Mouse (Mus musculus) forebrain, embryonic 14.5 days (tissue): Measurements from ENCODE around the gene Fer. TPM values are rescaled to one million over a fixed set of nuclear protein-coding genes. Genes with fewer than 3 reads are reported as not detected.

Source experiments
- ATAC-seq: fragments of 200-750 bp; cut with Nextera tagmentation; 2 replicates; pipeline ENCODE4 v1.8.0; 2017; ENCODE audit warnings: mild to moderate bottlenecking, moderate library complexity
- DNase-seq: peaks from one replicate; pipeline ENCODE4 v3.0.0-alpha.2; 2015; ENCODE audit warnings: low spot score
- H3K27ac ChIP-seq: fragments of 300-500 bp; sonication (generic); 2 replicates; pipeline ENCODE4 v1.5.1; 2014; ENCODE audit warnings: low read depth, mild to moderate bottlenecking, control low read depth, low read length, moderate library complexity
- H3K27me3 ChIP-seq: fragments of 300-500 bp; sonication (generic); replicated peaks from 2 replicates; pipeline ENCODE4 v1.6.1; 2014; ENCODE audit warnings: low read length, control low read depth, mixed read lengths; ENCODE audit not compliant: control insufficient read depth, insufficient read depth
- H3K36me3 ChIP-seq: fragments of 300-500 bp; sonication (generic); 2 replicates; pipeline ENCODE4 v1.6.1; 2014; ENCODE audit warnings: low read length, control low read depth; ENCODE audit not compliant: control insufficient read depth, insufficient read depth
- H3K4me1 ChIP-seq: fragments of 300-500 bp; sonication (generic); 2 replicates; pipeline ENCODE4 v1.6.1; 2014; ENCODE audit warnings: antibody characterized with exemption, low read length, control low read depth; ENCODE audit not compliant: control insufficient read depth, insufficient read depth
- H3K4me2 ChIP-seq: fragments of 300-500 bp; sonication (generic); 2 replicates; pipeline ENCODE4 v1.6.1; 2014; ENCODE audit warnings: mild to moderate bottlenecking, control low read depth, low read length
- H3K4me3 ChIP-seq: fragments of 300-500 bp; sonication (generic); 2 replicates; pipeline ENCODE4 v1.5.1; 2014; ENCODE audit warnings: low read depth, low read length, control low read depth
- H3K9ac ChIP-seq: fragments of 300-500 bp; sonication (generic); 2 replicates; pipeline ENCODE4 v1.6.1; 2014; ENCODE audit warnings: mild to moderate bottlenecking, low read length, control low read depth, moderate library complexity
- H3K9me3 ChIP-seq: fragments of 300-500 bp; sonication (generic); replicated peaks from 2 replicates; pipeline ENCODE4 v1.6.1; 2016; ENCODE audit warnings: low read length, control low read depth, mixed read lengths; ENCODE audit not compliant: control insufficient read depth
- WGBS: fragments of 180-500 bp; shearing (Covaris S2); extraction: QIAGEN DNeasy Blood & Tissue Kit; methylation state at CpG from one replicate; pipeline ENCODE4 v1.1.7; 2014; 5-methylcytosine and 5-hydroxymethylcytosine counted together
- polyA plus RNA-seq: library from polyadenylated mRNA; unstranded; fragments of >200 nt; fragmentation: Nextera tagmentation; extraction: Ambion mirVana; gene quantifications from 2 replicates; pipeline ENCODE4 v1.2.1, GENCODE M21; 2014

The Fer gene
- polyA plus RNA-seq, 1 experiment from 2014 or later: 31.8 TPM

DNA sequence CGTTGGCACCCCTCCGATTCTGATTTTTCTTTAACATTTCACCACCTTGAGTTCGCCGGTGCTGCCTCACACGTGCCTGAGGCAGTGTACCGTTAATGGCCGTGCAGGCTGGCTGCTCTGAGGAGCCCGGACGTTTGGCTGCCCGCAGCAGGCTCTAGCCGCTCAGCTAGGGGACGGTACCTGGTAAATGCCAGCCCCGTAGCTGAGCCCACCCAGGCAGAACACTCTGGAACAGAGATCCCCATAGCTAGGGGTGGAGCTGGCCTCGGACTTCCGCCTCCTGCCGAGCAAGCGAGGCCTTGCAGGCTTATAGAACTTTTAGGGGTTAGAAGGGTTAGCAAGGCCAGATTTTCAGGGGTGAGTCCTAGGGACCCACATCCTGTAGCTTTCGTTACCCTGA lies 75.0 kb downstream of the Fer start:
- Histone ChIP-seq H3K27me3 (no peaks in the 10 kb centered on the region), H3K36me3 (peaks cover 7% of the 10 kb centered on the region; the same call in 1 of the 2 replicates), H3K27ac (no peak overlapping the region), H3K4me3 (no peak overlapping the region), H3K9me3 (no peaks in the 10 kb centered on the region), H3K4me1 (no peaks in the 10 kb centered on the region), H3K4me2 (no peak overlapping the region), H3K9ac (no peak overlapping the region)
- DNase-seq (no peak), ATAC-seq (peak; percentile 18; the same call in 1 of the 2 replicates)
- 60% methylated on average over 18 of the region's 18 CpGs for WGBS

DNA sequence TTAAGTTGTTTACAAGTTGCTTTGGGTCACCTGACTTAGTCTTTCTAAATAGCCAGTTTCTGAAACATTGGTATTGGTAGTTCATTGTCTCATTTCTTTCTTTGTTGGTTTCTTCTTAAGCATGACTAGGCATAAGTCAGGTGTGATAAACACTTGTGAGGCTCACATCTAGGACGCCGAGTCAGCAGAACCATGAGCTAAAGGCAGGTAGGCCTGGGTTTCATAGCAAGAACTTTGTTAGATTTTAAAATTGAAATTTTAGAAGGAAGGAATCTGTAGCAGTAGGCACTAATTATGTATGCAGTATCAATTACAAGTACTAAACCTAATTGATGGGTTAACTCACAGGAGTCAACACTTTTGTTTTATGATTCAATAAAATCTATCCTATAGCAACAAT lies 83.9 kb downstream of the Fer start:
- Histone ChIP-seq H3K9ac (no peak overlapping the region), H3K27me3 (no peaks in the 10 kb centered on the region), H3K36me3 (no peaks in the 10 kb centered on the region), H3K4me3 (no peak overlapping the region), H3K27ac (no peak overlapping the region), H3K4me2 (no peak overlapping the region), H3K4me1 (no peaks in the 10 kb centered on the region), H3K9me3 (no peaks in the 10 kb centered on the region)
- DNase-seq (no peak), ATAC-seq (no peak)
- 94% methylated on average over 2 of the region's 2 CpGs for WGBS

DNA sequence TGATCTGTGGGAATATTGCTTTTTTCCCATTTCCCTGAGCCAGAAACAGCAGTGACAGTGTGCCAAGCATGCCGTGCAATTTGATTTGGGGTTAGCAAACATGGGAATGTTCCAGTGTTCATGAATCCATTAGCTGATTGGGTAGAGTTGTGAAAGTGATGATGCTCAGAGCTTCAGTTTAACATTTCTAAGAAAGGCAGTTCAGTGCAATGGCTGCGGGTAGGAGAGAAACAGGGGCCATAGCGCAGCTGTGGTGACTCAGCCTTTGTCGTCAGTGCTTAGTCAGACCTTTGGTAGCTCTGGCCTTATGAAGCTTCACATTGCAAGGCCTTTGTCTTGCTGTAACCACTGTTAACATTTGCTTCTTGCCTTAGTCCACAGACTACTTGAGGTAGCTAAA lies 85.9 kb downstream of the Fer start:
- no peak overlapping the region for H3K4me2 ChIP-seq
- ATAC-seq: no peak

DNA sequence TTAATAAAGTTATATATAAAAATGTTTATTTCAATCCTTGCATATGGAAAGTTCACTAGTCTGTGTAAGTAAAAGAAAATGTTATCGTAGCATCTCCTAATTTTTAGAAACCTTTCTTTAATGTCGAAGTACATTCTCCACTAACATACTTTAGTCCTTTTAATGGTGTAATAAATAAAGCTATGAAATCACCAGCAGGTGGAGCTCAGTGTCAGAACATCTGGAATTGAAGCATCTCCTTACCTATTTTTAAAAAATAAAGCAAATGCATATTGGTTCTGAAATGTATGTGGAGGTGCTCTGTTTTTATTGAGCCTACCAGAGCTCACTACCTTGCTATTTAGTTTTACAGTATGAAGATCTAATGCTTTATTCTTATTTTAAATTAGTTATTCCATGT lies 88.6 kb downstream of the Fer start:
- Histone ChIP-seq H3K27me3 (no peaks in the 10 kb centered on the region), H3K9me3 (no peaks in the 10 kb centered on the region), H3K4me3 (no peak overlapping the region), H3K4me2 (no peak overlapping the region), H3K36me3 (no peaks in the 10 kb centered on the region), H3K9ac (no peak overlapping the region), H3K27ac (no peak overlapping the region), H3K4me1 (no peaks in the 10 kb centered on the region)
- WGBS: 94% methylated on average over 2 of the region's 2 CpGs
- ATAC-seq (no peak), DNase-seq (peak; percentile 58)

More for the DNA sequence above, 85.9 kb downstream of the Fer start:
- no peaks in the 10 kb centered on the region for H3K4me1 ChIP-seq
- H3K4me3 ChIP-seq: no peak overlapping the region
- 87% methylated on average over 4 of the region's 4 CpGs for WGBS
- no peak overlapping the region for H3K9ac ChIP-seq
- H3K27ac ChIP-seq: no peak overlapping the region
- DNase-seq: peak; percentile 14
- no peaks in the 10 kb centered on the region for H3K9me3 ChIP-seq
- H3K27me3 ChIP-seq: no peaks in the 10 kb centered on the region
- H3K36me3 ChIP-seq: no peaks in the 10 kb centered on the region

DNA sequence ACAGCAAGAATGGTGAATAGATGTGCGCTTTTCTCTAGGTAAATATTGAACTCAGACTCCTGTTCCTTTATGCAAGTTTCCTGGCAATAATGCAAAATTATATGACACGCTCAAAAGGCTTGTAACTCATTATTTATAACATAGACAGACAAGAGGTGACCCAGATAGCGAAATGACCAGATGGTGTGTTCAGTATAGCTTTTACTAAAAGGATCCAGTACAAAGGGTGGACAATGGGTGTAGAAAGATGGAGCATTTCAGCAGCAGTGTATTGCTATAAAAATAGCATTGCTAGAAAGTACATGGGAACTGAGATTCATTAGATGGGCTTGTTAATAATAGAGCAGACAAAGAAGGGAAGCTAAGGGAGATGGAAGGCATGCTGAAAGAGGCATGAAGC lies 104.2 kb downstream of the Fer start:
- DNase-seq (no peak), ATAC-seq (no peak)
- H3K4me2 ChIP-seq: no peak overlapping the region
- H3K27ac ChIP-seq: no peak overlapping the region
- H3K27me3 ChIP-seq: no peaks in the 10 kb centered on the region
- WGBS: 94% methylated on average over 3 of the region's 3 CpGs
- H3K4me1 ChIP-seq: 0 out of 2 replicates have a peak, but pooled peaks cover 2% of the 10 kb centered on the region
- H3K36me3 ChIP-seq: no peaks in the 10 kb centered on the region
- no peak overlapping the region for H3K4me3 ChIP-seq
- no peak overlapping the region for H3K9ac ChIP-seq
- no peaks in the 10 kb centered on the region for H3K9me3 ChIP-seq

DNA sequence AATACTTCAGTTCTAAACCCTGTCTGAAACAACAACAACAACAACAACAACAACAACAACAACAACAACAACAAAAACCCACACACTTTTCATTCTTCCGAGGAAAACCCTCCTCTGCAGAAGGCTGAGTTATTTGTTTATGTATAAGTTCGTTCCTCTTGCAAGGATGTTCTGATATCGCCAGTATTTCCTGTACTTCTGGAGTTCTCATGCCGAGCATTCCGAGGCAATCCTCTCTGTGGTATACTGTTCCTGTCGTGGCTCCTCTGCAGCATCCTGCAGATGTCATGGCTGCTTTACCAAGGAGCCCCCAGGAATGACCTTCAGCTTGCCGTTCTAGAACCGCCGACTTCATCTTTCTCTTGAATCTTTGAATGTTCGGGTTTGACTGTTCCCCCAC lies 106.6 kb downstream of the Fer start:
- Histone ChIP-seq H3K9me3 (no peaks in the 10 kb centered on the region), H3K4me1 (0 out of 2 replicates have a peak, but pooled peaks cover 2% of the 10 kb centered on the region), H3K4me3 (no peak overlapping the region), H3K27me3 (no peaks in the 10 kb centered on the region), H3K27ac (no peak overlapping the region), H3K4me2 (no peak overlapping the region), H3K9ac (no peak overlapping the region; the same call in 1 of the 2 replicates), H3K36me3 (no peaks in the 10 kb centered on the region)
- ATAC-seq (no peak), DNase-seq (no peak)
- WGBS: 83% methylated on average over 10 of the region's 10 CpGs

DNA sequence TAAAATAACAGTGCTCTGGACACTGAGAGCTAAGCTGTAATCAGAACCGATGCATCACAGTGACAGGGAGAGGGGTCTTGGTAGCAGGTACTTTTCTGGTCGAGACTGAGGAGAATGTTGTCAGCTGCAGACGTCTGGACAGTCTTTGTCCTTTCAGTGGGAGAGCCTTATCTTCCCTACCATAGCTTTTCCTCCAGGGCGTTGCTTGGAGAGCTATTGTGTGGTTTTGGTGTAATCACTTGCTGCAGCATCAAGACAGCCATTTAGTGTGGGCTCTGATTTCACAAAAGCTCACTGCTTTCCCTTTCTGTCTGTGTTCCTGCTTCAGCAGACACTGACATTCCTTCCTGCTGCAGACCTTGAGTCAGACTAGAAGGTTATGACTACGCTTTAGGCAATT lies 107.4 kb downstream of the Fer start:
- Histone ChIP-seq H3K4me3 (no peak overlapping the region), H3K9me3 (no peaks in the 10 kb centered on the region), H3K4me2 (no peak overlapping the region), H3K27ac (no peak overlapping the region), H3K27me3 (no peaks in the 10 kb centered on the region), H3K9ac (peak overlapping the region; percentile 13; the same call in 1 of the 2 replicates), H3K36me3 (no peaks in the 10 kb centered on the region), H3K4me1 (0 out of 2 replicates have a peak, but pooled peaks cover 2% of the 10 kb centered on the region)
- DNase-seq: no peak
- ATAC-seq: no peak
- 34% methylated on average over 5 of the region's 5 CpGs for WGBS

DNA sequence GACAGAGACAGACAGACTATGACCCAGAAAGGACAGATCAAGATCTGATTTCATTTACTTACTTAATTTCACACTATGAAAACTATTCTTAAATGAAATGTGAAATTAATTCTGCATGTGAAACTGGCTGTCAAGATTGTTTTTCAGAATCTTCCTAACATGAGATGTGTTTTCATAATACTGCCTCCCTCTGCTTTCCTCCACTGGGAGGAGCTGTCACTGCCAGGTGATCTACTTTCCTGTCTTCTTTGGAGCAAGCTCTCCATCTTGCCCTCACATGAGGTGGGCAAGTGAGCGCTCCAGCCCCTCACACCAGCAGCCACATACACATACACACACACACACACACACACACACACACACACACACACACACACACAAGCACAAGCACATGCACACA lies 108.1 kb downstream of the Fer start:
- 0 out of 2 replicates have a peak, but pooled peaks cover 2% of the 10 kb centered on the region for H3K4me1 ChIP-seq
- no peaks in the 10 kb centered on the region for H3K9me3 ChIP-seq
- H3K9ac ChIP-seq: no peak overlapping the region
- no peaks in the 10 kb centered on the region for H3K27me3 ChIP-seq
- H3K4me3 ChIP-seq: no peak overlapping the region
- no peak for ATAC-seq
- no peak overlapping the region for H3K27ac ChIP-seq
- DNase-seq: no peak
- H3K4me2 ChIP-seq: no peak overlapping the region
- 94% methylated on average over 1 of the region's 1 CpGs for WGBS
- H3K36me3 ChIP-seq: no peaks in the 10 kb centered on the region

DNA sequence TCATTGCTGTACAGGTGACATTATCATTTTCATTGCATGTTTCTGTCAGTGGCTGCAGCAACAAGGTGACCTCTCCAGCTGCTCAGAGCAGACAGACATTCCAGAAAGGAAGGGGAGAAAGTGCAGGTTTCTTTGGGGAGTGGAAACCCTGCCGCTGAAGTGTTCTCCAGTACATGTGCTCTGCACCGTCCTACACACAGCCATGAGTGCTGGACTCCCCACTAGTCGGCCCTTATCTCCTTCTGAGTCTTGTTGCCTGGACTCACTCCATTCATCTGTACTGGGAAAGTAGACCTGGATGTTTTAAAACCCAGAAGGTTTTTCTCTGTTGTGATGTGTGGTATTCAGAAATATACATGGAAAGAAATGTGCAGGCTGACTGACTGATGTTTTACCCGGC lies 109.3 kb downstream of the Fer start:
- no peak for DNase-seq
- 65% methylated on average over 4 of the region's 4 CpGs for WGBS
- 0 out of 2 replicates have a peak, but pooled peaks cover 2% of the 10 kb centered on the region for H3K4me1 ChIP-seq

More for the DNA sequence above, 109.3 kb downstream of the Fer start:
- no peak overlapping the region for H3K9ac ChIP-seq
- no peaks in the 10 kb centered on the region for H3K9me3 ChIP-seq
- no peak overlapping the region for H3K4me3 ChIP-seq
- no peak overlapping the region for H3K4me2 ChIP-seq
- H3K27me3 ChIP-seq: no peaks in the 10 kb centered on the region
- ATAC-seq: no peak
- H3K36me3 ChIP-seq: no peaks in the 10 kb centered on the region
- no peak overlapping the region for H3K27ac ChIP-seq
